Mouse (Mus musculus) kidney, embryonic 16.5 days (tissue): ENCODE measurements around the gene Klf3. TPM values are rescaled to one million over a fixed set of nuclear protein-coding genes. Genes with fewer than 3 reads are reported as not detected.
"Not testable (repeated sequence)": the region's sequence is repeated elsewhere in the genome, so short reads cannot be mapped to it uniquely, and the experiment has no call there.

Experiments
- ATAC-seq: fragments of 200-750 bp; cut with Nextera tagmentation; 2 replicates; pipeline ENCODE4 v1.8.0; 2017; ENCODE audit warnings: moderate TSS enrichment; ENCODE audit not compliant: low FRiP score, low TSS enrichment
- H3K27ac ChIP-seq: fragments of 300-500 bp; sonication (generic); 2 replicates; pipeline ENCODE4 v1.5.1; 2014; ENCODE audit warnings: low read length
- H3K27me3 ChIP-seq: fragments of 300-500 bp; sonication (generic); 2 replicates; pipeline ENCODE4 v1.6.1; 2014; ENCODE audit warnings: low read length, control low read depth, mixed read lengths; ENCODE audit not compliant: insufficient read depth
- H3K36me3 ChIP-seq: fragments of 300-500 bp; sonication (generic); 2 replicates; pipeline ENCODE4 v1.6.1; 2014; ENCODE audit warnings: low read length, control low read depth, mixed read lengths; ENCODE audit not compliant: insufficient read depth
- H3K4me1 ChIP-seq: fragments of 300-500 bp; sonication (generic); 2 replicates; pipeline ENCODE4 v1.6.1; 2014; ENCODE audit warnings: low read length, control low read depth, mixed read lengths; ENCODE audit not compliant: insufficient read depth
- H3K4me2 ChIP-seq: fragments of 300-500 bp; sonication (generic); replicated peaks from 2 replicates; pipeline ENCODE4 v1.6.1; 2014; ENCODE audit warnings: low read depth, low read length
- H3K4me3 ChIP-seq: fragments of 300-500 bp; sonication (generic); 2 replicates; pipeline ENCODE4 v1.5.1; 2014; ENCODE audit warnings: mild to moderate bottlenecking, low read length
- H3K9ac ChIP-seq: fragments of 300-500 bp; sonication (generic); replicated peaks from 2 replicates; pipeline ENCODE4 v1.6.1; 2014; ENCODE audit warnings: low read length
- H3K9me3 ChIP-seq: fragments of 300-500 bp; sonication (generic); 2 replicates; pipeline ENCODE4 v1.6.1; 2016; ENCODE audit warnings: low read length, control low read depth
- WGBS: fragments of 180-500 bp; shearing (Covaris S2); extraction: QIAGEN DNeasy Blood & Tissue Kit; methylation state at CpG from one replicate; pipeline ENCODE4 v1.1.7; 2014; 5-methylcytosine and 5-hydroxymethylcytosine counted together
- polyA plus RNA-seq: library from polyadenylated mRNA; unstranded; fragments of >200 nt; fragmentation: Nextera tagmentation; extraction: Ambion mirVana; gene quantifications from 2 replicates; pipeline ENCODE4 v1.2.1, GENCODE M21; 2015

Klf3 gene
- polyA plus RNA-seq, 1 experiment from 2014 or later: 49.7 TPM

DNA sequence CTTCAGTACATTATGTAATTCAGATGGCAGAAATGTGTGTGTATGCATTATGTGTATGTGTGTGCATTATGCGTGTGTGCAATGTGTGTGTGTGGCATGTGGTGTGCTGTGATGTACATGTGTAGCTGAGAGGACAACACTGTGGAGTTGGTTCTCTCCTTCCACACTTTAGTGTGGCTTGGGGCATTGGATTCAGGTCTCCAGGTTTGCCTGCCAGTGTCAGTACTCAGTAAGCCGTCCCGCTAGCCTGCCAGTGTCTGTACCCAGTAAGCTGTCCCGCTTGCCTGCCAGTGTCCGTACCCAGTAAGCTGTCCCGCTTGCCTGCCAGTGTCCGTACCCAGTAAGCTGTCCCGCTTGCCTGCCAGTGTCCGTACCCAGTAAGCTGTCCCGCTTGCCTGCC, 78.4 kb downstream of the Klf3 start:
- 95% methylated on average over 7 of the region's 10 CpGs for WGBS
- not testable (repeated sequence) for H3K4me2 ChIP-seq

DNA sequence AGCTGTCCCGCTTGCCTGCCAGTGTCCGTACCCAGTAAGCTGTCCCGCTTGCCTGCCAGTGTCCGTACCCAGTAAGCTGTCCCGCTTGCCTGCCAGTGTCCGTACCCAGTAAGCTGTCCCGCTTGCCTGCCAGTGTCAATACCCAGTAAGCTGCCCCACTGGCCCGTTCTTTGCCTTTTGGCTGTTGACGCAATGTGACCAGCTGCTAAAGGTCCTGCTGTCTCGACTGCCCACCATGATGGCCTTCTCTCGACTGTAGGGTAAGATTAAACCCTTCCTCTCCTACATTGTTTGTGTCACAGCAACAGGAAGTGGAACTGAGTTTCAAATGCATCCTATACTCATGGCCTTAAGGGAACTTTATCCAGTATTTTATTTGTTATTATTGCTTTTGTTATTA, 78.8 kb downstream of the Klf3 start:
- WGBS: 83% methylated on average over 8 of the region's 11 CpGs
- H3K4me3 ChIP-seq, H3K27me3 ChIP-seq, H3K4me2 ChIP-seq, H3K9ac ChIP-seq, ATAC-seq, H3K36me3 ChIP-seq, H3K27ac ChIP-seq, H3K9me3 ChIP-seq: not testable (repeated sequence)
- peaks cover 36% of the 10 kb centered on the region for H3K4me1 ChIP-seq

More for the DNA sequence above, 78.4 kb downstream of the Klf3 start:
- not testable (repeated sequence) for H3K4me3 ChIP-seq, H3K36me3 ChIP-seq, ATAC-seq, H3K9me3 ChIP-seq, H3K9ac ChIP-seq, H3K27ac ChIP-seq, H3K27me3 ChIP-seq
- H3K4me1 ChIP-seq: peaks cover 40% of the 10 kb centered on the region

Other genes starting within 250 kb of the Klf3 start
- gene Tlr1, start 130.2 kb downstream of the Klf3 start, polyA plus RNA-seq: 0.58 and 0.62 TPM in 2 replicates
- gene Tlr6, start 156.7 kb downstream of the Klf3 start, polyA plus RNA-seq: 0.62 and 0.77 TPM in 2 replicates
- gene Fam114a1, start 166.7 kb downstream of the Klf3 start, polyA plus RNA-seq: 42.8 and 44.6 TPM in 2 replicates